Mouse (Mus musculus) heart, postnatal 0 days (tissue): Measurements from ENCODE around the gene Gm49320.

ENCODE experiments used
- CTCF ChIP-seq: IDR thresholded peaks from 2 replicates; pipeline ENCODE4 v1.5.1; 2016; ENCODE audit warnings: antibody characterized with exemption, control low read depth, low read depth
- EP300 ChIP-seq: IDR thresholded peaks from 2 replicates; pipeline ENCODE4 v1.6.1; 2016; ENCODE audit warnings: antibody characterized with exemption, low read depth

DNA sequence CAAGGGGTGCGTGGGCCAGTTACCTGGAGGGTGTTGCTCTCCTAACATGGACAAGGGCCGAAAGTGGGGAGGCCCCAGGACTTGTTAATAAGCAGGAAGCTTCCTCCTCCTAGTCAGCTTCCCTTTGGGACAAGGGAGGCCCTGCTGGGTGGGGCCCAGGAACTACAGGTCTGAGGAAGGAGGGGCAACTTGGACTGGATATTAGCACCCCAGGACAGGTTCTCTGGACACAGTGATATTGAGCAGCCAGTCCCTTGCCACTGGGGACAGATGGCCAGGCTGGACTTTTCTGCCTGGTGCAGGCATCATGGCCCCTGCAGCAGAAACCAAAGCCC lies 31.7 kb upstream of the Gm49320 start:
- TF ChIP-seq CTCF (no peak), EP300 (no peak)
